Mouse (Mus musculus): ENCODE results near the gene Afm. TPM values are rescaled to one million over a fixed set of nuclear protein-coding genes. Genes with fewer than 3 reads are reported as not detected.

The Afm gene
- 0.87 TPM for polyA plus RNA-seq (2017; shearing (Covaris generic))

DNA sequence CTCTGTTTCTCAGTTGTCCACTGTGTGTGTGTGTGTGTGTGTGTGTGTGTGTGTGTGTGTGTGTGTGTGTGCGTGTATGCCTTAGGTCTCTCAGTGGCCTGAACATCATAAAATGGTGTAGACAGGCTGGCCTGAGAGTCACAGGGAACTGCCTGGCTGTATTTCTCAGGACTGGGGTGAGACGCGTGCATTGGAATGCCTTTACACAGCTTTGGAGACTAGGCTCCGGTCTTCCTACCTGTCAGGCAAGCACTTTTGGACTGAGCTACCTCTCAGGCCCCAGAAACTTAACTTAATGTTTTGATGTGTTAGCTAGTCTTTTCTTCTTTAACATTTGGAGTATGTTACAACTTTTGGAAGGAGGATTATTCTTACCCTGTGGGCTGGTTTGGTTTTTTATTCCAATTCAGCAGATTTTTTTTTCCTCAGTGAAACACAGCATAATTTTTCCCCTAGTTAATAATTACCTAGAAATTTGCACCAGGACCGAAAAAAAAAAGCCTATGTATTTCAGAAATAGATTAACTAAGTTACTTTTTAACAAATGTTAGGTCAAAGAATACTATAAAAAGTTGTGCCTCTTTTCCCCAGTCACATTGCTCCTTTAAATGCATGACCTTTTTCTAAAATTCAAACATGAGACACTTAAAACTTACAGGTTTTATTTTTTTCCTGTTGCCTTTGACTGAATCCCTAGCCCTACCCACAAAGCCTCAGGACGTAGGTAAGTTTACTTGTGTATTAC is at the start of gene Afm:
Afm (plus strand) TSS at position 577 of the 745 bp plus-strand sequence.

DNA sequence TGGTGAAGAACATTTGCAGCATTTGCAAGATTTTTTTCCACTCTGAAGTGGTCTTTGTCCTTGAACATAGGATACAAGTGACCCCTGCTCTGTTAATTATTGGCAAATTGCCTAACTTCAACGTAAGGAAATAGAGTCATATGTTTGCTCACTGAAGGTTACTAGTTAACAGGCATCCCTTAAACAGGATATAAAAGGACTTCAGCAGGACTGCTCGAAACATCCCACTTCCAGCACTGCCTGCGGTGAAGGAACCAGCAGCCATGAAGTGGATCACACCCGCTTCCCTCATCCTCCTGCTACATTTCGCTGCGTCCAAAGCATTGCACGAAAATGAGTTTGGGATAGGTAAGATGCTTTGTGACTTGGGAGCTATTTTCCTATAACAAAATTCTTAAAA is 28.2 kb upstream of the Afm start, which contains the start of gene Afp:
Afp (plus strand) TSS at position 220 of the 400 bp plus-strand sequence.

DNA sequence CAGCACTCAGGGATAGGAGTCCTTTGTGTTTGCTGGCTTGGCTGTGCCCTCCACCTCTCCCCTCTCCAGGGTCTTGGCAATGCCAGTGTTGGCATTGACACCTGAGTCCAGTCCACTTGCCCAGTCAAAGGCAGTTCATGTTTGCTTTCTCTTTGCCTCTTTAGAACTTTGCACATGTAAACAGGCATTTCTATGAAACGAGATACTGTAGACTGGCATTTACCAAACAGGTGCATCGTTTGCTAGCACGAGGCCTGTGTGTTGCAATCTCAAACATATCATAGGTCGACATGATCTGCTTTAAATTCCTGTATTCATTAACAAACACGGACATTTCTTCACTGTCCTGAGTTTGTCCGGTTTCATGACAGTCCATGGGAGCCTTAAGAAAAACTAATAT is 42.0 kb downstream of the Afm start, which contains the start of gene 5830473C10Rik:
5830473C10Rik (plus strand) TSS at position 365 of the 400 bp plus-strand sequence.

Other genes starting within 250 kb of the Afm start
- 27.3 TPM for gene Ankrd17, start 152.4 kb upstream of the Afm start, polyA plus RNA-seq (2017; shearing (Covaris generic))
- 0.93 TPM for gene Gm9958, start 151.7 kb upstream of the Afm start, polyA plus RNA-seq (2017; shearing (Covaris generic))
- gene Alb, start 58.0 kb upstream of the Afm start, polyA plus RNA-seq (2017; shearing (Covaris generic)): not detected
- 12.0 TPM for gene Afp, start 28.2 kb upstream of the Afm start, polyA plus RNA-seq (2017; shearing (Covaris generic))
- not detected for gene 5830473C10Rik, start 42.2 kb downstream of the Afm start, polyA plus RNA-seq (2017; shearing (Covaris generic))
- gene Rassf6, start 121.7 kb downstream of the Afm start, polyA plus RNA-seq (2017; shearing (Covaris generic)): 1.7 TPM
- gene Cxcl5, start 240.4 kb downstream of the Afm start, polyA plus RNA-seq (2017; shearing (Covaris generic)): not detected
- gene Ppbp, start 249.6 kb downstream of the Afm start, polyA plus RNA-seq (2017; shearing (Covaris generic)): not detected